In genomic region chr4:134403721-134404120, GRCm38 (mm10) we compare ENCODE assay signal across 14 mouse cellular contexts. TPM values are rescaled to one million over a fixed set of nuclear protein-coding genes. Genes with fewer than 3 reads are reported as not detected.
A peak's percentile ranks its signal among the peaks of the same experiment; 100 is the strongest.
DNase-seq lines count a peak whose midpoint lies in the region; ATAC-seq and TF ChIP-seq lines count a peak whose summit lies in the region.
"Had no signal": no experiment of that assay in that cellular context is flagged by ENCODE, and none has a peak within 500 bp of the region (broad histone marks: within the 10 kb centered on the region; RNA-seq: fewer than 3 reads in every experiment).

No protein-coding gene starts in this region.

- no peak overlapping the region for H3K4me2 ChIP-seq in hindbrain, embryonic 16.5 days (ENCODE audit: low read length)
- no peak overlapping the region for H3K4me2 ChIP-seq in lung, postnatal 0 days (replicated peaks; ENCODE audit: low read depth, low read length)
- H3K4me2 ChIP-seq: embryonic facial prominence, embryonic 12.5 days; stomach, embryonic 15.5 days had no signal

- 55% methylated on average over 7 of the region's 7 CpGs for WGBS in hindbrain, embryonic 10.5 days
- WGBS in hindbrain, embryonic 16.5 days: 34% methylated on average over 7 of the region's 7 CpGs
- WGBS in lung, postnatal 0 days: 52% methylated on average over 7 of the region's 7 CpGs
- WGBS in lung, adult 2 months: 48% methylated on average over 7 of the region's 7 CpGs

- H3K4me3 ChIP-seq in hindbrain, embryonic 10.5 days: no peak overlapping the region
- no peak overlapping the region for H3K4me3 ChIP-seq in hindbrain, embryonic 16.5 days (ENCODE audit: low read length)
- no peak overlapping the region for H3K4me3 ChIP-seq in lung, postnatal 0 days (ENCODE audit: low read depth, low read length)
- H3K4me3 ChIP-seq in lung, adult 2 months (replicated peaks; ENCODE audit: extremely low read depth, low read depth, low read length): no peak overlapping the region
- H3K4me3 ChIP-seq: embryonic facial prominence, embryonic 12.5 days; stomach, embryonic 15.5 days had no signal

- 0 out of 2 replicates have a peak overlapping the region, but pooled peaks have one; percentile 16 for H3K27ac ChIP-seq in hindbrain, embryonic 10.5 days
- no peak overlapping the region for H3K27ac ChIP-seq in hindbrain, embryonic 16.5 days (ENCODE audit: low read depth, low read length)
- H3K27ac ChIP-seq in lung, postnatal 0 days (ENCODE audit: low read length): no peak overlapping the region
- H3K27ac ChIP-seq: embryonic facial prominence, embryonic 12.5 days; stomach, embryonic 15.5 days had no signal

- peak; percentile 46 to 67 for DNase-seq in cerebellum, postnatal 10 days
- DNase-seq in cerebellum, adult 9-10 months: no peak
- no peak for DNase-seq in hindbrain, embryonic 10.5 days (ENCODE audit: low spot score)
- DNase-seq in lung, postnatal 0 days (ENCODE audit: low spot score): no peak
- DNase-seq in lung, adult 2 months: no peak
- DNase-seq in brain, embryonic 14.5 days (ENCODE audit: low read depth): peak; percentile 39
- DNase-seq in right cerebral cortex, postnatal 36 days (ENCODE audit: low spot score in 2 of 2): no peak
- DNase-seq: kidney, postnatal 36 days; thymus, postnatal 36 days had no signal

- H3K36me3 ChIP-seq in hindbrain, embryonic 10.5 days: no peaks in the 10 kb centered on the region
- no peaks in the 10 kb centered on the region for H3K36me3 ChIP-seq in hindbrain, embryonic 16.5 days (ENCODE audit: control insufficient read depth, insufficient read depth, low read length)
- H3K36me3 ChIP-seq in lung, postnatal 0 days (ENCODE audit: insufficient read depth, low read length): no peaks in the 10 kb centered on the region
- H3K36me3 ChIP-seq: stomach, embryonic 15.5 days had no signal

- peak; percentile 5; the same call in 1 of the 2 replicates for TF ChIP-seq CTCF in lung, postnatal 0 days (IDR thresholded peaks at IDR 0.05)
- TF ChIP-seq CTCF in lung, adult 2 months (IDR thresholded peaks at IDR 0.05; ENCODE audit: insufficient read depth, low read length): no peak
- TF ChIP-seq CTCF in brain, embryonic 14.5 days (IDR thresholded peaks at IDR 0.05; ENCODE audit: borderline replicate concordance, extremely low read depth, insufficient read depth, insufficient read length): 0 out of 2 replicates have a peak, but pooled peaks have one; percentile 10

- no peak for TF ChIP-seq POLR2A in lung, adult 2 months (IDR thresholded peaks at IDR 0.05; ENCODE audit: borderline replicate concordance, extremely low read depth, low read depth, low read length)
- no peak for TF ChIP-seq POLR2A in brain, embryonic 14.5 days (IDR thresholded peaks at IDR 0.05; ENCODE audit: borderline replicate concordance, extremely low read depth, insufficient read depth, insufficient read length, poor library complexity, severe bottlenecking)

- no peak overlapping the region for H3K9ac ChIP-seq in hindbrain, embryonic 16.5 days (ENCODE audit: low read depth, low read length)
- H3K9ac ChIP-seq in lung, postnatal 0 days (replicated peaks; ENCODE audit: low read depth): no peak overlapping the region
- H3K9ac ChIP-seq: embryonic facial prominence, embryonic 12.5 days; stomach, embryonic 15.5 days had no signal

- H3K9me3 ChIP-seq in hindbrain, embryonic 10.5 days: no peaks in the 10 kb centered on the region
- no peaks in the 10 kb centered on the region for H3K9me3 ChIP-seq in hindbrain, embryonic 16.5 days (ENCODE audit: control insufficient read depth, low read length)
- no peaks in the 10 kb centered on the region for H3K9me3 ChIP-seq in lung, postnatal 0 days (ENCODE audit: low read length)
- H3K9me3 ChIP-seq: embryonic facial prominence, embryonic 12.5 days; stomach, embryonic 15.5 days had no signal

- peaks cover 10% of the 10 kb centered on the region; the same call in 1 of the 2 replicates for H3K27me3 ChIP-seq in hindbrain, embryonic 10.5 days (ENCODE audit: insufficient read depth, poor library complexity, severe bottlenecking)
- no peaks in the 10 kb centered on the region for H3K27me3 ChIP-seq in hindbrain, embryonic 16.5 days (replicated peaks; ENCODE audit: control insufficient read depth, insufficient read depth, low read length)
- H3K27me3 ChIP-seq in lung, postnatal 0 days (replicated peaks; ENCODE audit: insufficient read depth, low read length): no peaks in the 10 kb centered on the region
- H3K27me3 ChIP-seq: CH12.LX; embryonic facial prominence, embryonic 12.5 days; Patski; stomach, embryonic 15.5 days had no signal

- ATAC-seq in hindbrain, embryonic 16.5 days: no peak
- no peak for ATAC-seq in lung, postnatal 0 days
- ATAC-seq: Patski had no signal

- peaks cover 47% of the 10 kb centered on the region for H3K4me1 ChIP-seq in hindbrain, embryonic 10.5 days (replicated peaks)
- peaks cover 14% of the 10 kb centered on the region for H3K4me1 ChIP-seq in hindbrain, embryonic 16.5 days (ENCODE audit: control insufficient read depth, insufficient read depth, low read depth, low read length)
- peaks cover 11% of the 10 kb centered on the region; the same call in 1 of the 2 replicates for H3K4me1 ChIP-seq in lung, postnatal 0 days (ENCODE audit: insufficient read depth, low read depth, low read length)
- H3K4me1 ChIP-seq in lung, adult 2 months (ENCODE audit: control insufficient read depth, insufficient read depth, low read length): peaks cover 8% of the 10 kb centered on the region; the same call in 1 of the 2 replicates

- TF ChIP-seq EP300 in lung, postnatal 0 days (IDR thresholded peaks at IDR 0.05): no peak

RNA-seq across cellular contexts. Expression of gene Pafah2, which starts 7.6 kb away (rescaled TPM):
- polyA plus RNA-seq in hindbrain, embryonic 10.5 days (2016; fragmentation: Nextera tagmentation; extraction: Ambion mirVana): 7.9 and 9.5 TPM in 2 replicates
- 7.8 and 8.5 TPM in 2 replicates for polyA plus RNA-seq in hindbrain, embryonic 16.5 days (2015; fragmentation: Nextera tagmentation; extraction: Ambion mirVana)
- polyA plus RNA-seq in lung, postnatal 0 days (2015; fragmentation: Nextera tagmentation; extraction: Ambion mirVana): 14.1 and 16.2 TPM in 2 replicates
- polyA plus RNA-seq in lung, adult 2 months (2012; rRNA removed): 35.6 and 41.0 TPM in 2 replicates
- polyA plus RNA-seq in brain, embryonic 14.5 days (2012; rRNA removed): 14.0 and 14.6 TPM in 2 replicates

RNA-seq across cellular contexts. Expression of gene Extl1, which starts 20.1 kb away (rescaled TPM):
- polyA plus RNA-seq in hindbrain, embryonic 10.5 days (2016; fragmentation: Nextera tagmentation; extraction: Ambion mirVana): 0.25 and 0.63 TPM in 2 replicates
- 0.65 and 0.66 TPM in 2 replicates for polyA plus RNA-seq in hindbrain, embryonic 16.5 days (2015; fragmentation: Nextera tagmentation; extraction: Ambion mirVana)
- 0.82 and 1.3 TPM in 2 replicates for polyA plus RNA-seq in lung, postnatal 0 days (2015; fragmentation: Nextera tagmentation; extraction: Ambion mirVana)
- polyA plus RNA-seq in lung, adult 2 months (2012; rRNA removed): 1.9 and 3.7 TPM in 2 replicates
- polyA plus RNA-seq in brain, embryonic 14.5 days (2012; rRNA removed): 0.32 and 0.40 TPM in 2 replicates

Comparison
In these comparisons a context has a peak if more than half of its experiments do, and no peak if none do; other contexts are left out.
1. DNase-seq: peak in cerebellum, postnatal 10 days (2 of 2) and brain, embryonic 14.5 days (single experiment); none in cerebellum, adult 9-10 months (single experiment), hindbrain, embryonic 10.5 days (single experiment), lung, postnatal 0 days (single experiment), lung, adult 2 months (single experiment) and right cerebral cortex, postnatal 36 days (0 of 2).